Mouse (Mus musculus): ENCODE measurements around the gene Klf17.

- TF ChIP-seq POLR2A (IDR thresholded peaks at IDR 0.05; ENCODE audit: borderline replicate concordance, control insufficient read depth, low read depth, low read length) (no peak), CTCF (IDR thresholded peaks at IDR 0.05; ENCODE audit: control insufficient read depth, insufficient read depth, low read length) (no peak)
Measured at GRCm38 (mm10) chr4:117814333-117814732, 48.9 kb upstream of the Klf17 start.

Measured in bone marrow, adult 2 months (tissue).